Mouse (Mus musculus) forebrain, embryonic 10.5 days (tissue): Measurements from ENCODE around the gene Pxt1. TPM values are rescaled to one million over a fixed set of nuclear protein-coding genes. Genes with fewer than 3 reads are reported as not detected.

Source experiments
- DNase-seq: peaks from one replicate; pipeline ENCODE4 v3.0.0-alpha.2; 2017; ENCODE audit warnings: low spot score; ENCODE audit errors: extremely low spot score
- H3K27ac ChIP-seq: fragments of 300-500 bp; sonication (generic); 2 replicates; pipeline ENCODE4 v1.5.1; 2016; ENCODE audit warnings: mild to moderate bottlenecking
- H3K27me3 ChIP-seq: fragments of 300-500 bp; sonication (generic); 2 replicates; pipeline ENCODE4 v1.6.1; 2016; ENCODE audit warnings: mild to moderate bottlenecking; ENCODE audit not compliant: poor library complexity, severe bottlenecking
- H3K36me3 ChIP-seq: fragments of 300-500 bp; sonication (generic); replicated peaks from 2 replicates; pipeline ENCODE4 v1.6.1; 2016; ENCODE audit warnings: mild to moderate bottlenecking, moderate library complexity
- H3K4me1 ChIP-seq: fragments of 300-500 bp; sonication (generic); 2 replicates; pipeline ENCODE4 v1.6.1; 2016
- H3K4me3 ChIP-seq: fragments of 300-500 bp; sonication (generic); 2 replicates; pipeline ENCODE4 v1.5.1; 2016; ENCODE audit warnings: mild to moderate bottlenecking, moderate library complexity
- H3K9me3 ChIP-seq: fragments of 300-500 bp; sonication (generic); 2 replicates; pipeline ENCODE4 v1.6.1; 2016; ENCODE audit warnings: mild to moderate bottlenecking, moderate library complexity
- WGBS: fragments of 180-500 bp; shearing (Covaris S2); methylation state at CpG from one replicate; pipeline ENCODE4 v1.1.7; 2016; 5-methylcytosine and 5-hydroxymethylcytosine counted together
- polyA plus RNA-seq: library from polyadenylated mRNA; unstranded; fragments of >200 nt; fragmentation: Nextera tagmentation; extraction: Ambion mirVana; gene quantifications from 2 replicates; pipeline ENCODE4 v1.2.1, GENCODE M21; 2016

The Pxt1 gene
- polyA plus RNA-seq, 1 experiment from 2014 or later, result not detected

GRCm38 (mm10) chr17:28970122-28970521 lies 26.5 kb upstream of the Pxt1 start:
- no peak for DNase-seq
- H3K36me3 ChIP-seq, result peaks cover 100% of the 10 kb centered on the region

GRCm38 (mm10) chr17:28967021-28967610 lies 23.5 kb upstream of the Pxt1 start:
- Histone ChIP-seq H3K9me3 (no peaks in the 10 kb centered on the region), H3K27ac (no peak overlapping the region), H3K36me3 (peaks cover 100% of the 10 kb centered on the region), H3K4me1 (no peaks in the 10 kb centered on the region; the same call in 1 of the 2 replicates), H3K4me3 (no peak overlapping the region), H3K27me3 (no peaks in the 10 kb centered on the region)
- 87% methylated on average over 11 of the region's 11 CpGs for WGBS
- DNase-seq, result no peak

More at GRCm38 (mm10) chr17:28970122-28970521, 26.5 kb upstream of the Pxt1 start:
- Histone ChIP-seq H3K9me3 (no peaks in the 10 kb centered on the region), H3K27me3 (no peaks in the 10 kb centered on the region), H3K27ac (no peak overlapping the region), H3K4me1 (no peaks in the 10 kb centered on the region), H3K4me3 (no peak overlapping the region)

DNA sequence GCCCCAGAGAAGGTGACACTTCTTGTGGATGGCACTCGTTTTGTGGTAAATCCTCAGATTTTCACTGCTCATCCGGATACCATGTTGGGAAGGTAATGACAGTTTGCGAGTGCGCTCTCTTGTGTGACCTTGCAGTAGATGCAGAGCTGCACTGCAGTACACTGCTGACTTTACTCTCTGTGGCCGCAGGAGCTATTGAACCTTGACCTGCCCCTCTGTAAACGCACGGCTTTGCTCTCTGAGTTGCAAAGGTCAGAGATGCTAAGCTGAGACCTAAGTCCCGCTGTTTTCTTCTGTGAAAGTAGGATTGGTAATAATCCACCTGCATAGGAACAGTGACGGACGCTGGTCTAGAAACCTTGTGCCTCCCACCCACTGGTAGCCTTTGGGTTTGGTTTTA lies 18.0 kb upstream of the Pxt1 start:
- Histone ChIP-seq H3K4me1 (no peaks in the 10 kb centered on the region; the same call in 1 of the 2 replicates), H3K4me3 (no peak overlapping the region), H3K27me3 (no peaks in the 10 kb centered on the region), H3K36me3 (peaks cover 90% of the 10 kb centered on the region), H3K27ac (no peak overlapping the region), H3K9me3 (peaks cover 1% of the 10 kb centered on the region; the same call in 1 of the 2 replicates)
- 92% methylated on average over 10 of the region's 10 CpGs for WGBS
- DNase-seq, result no peak

GRCm38 (mm10) chr17:28960597-28960996 lies 17.0 kb upstream of the Pxt1 start:
- Histone ChIP-seq H3K4me3 (no peak overlapping the region), H3K27me3 (no peaks in the 10 kb centered on the region), H3K9me3 (peaks cover 9% of the 10 kb centered on the region; the same call in 1 of the 2 replicates), H3K4me1 (no peaks in the 10 kb centered on the region; the same call in 1 of the 2 replicates), H3K27ac (no peak overlapping the region), H3K36me3 (peaks cover 89% of the 10 kb centered on the region)
- DNase-seq, result no peak
- WGBS, result 83% methylated on average over 10 of the region's 10 CpGs

DNA sequence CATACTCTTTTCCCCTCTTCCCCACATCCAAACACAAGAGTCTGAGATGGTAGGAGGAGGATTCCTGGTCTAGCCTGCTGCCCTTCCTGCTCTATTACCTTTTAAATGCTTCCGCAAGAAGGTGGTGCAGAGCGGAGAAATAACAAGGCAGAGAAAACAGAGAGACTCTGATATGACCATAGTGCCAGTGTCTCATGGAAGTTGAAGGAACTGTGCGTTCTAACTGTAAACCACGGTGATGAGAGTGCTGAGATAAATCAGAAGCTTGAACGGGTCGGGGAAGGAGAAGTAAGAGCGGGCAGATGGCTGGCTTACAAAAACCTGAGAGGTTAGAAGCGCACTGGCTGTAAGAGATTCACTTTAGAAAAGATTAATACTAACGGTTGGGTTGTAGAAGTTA lies 10.8 kb upstream of the Pxt1 start:
- H3K27ac ChIP-seq, result no peak overlapping the region
- peaks cover 46% of the 10 kb centered on the region for H3K36me3 ChIP-seq
- peaks cover 15% of the 10 kb centered on the region; the same call in 1 of the 2 replicates for H3K9me3 ChIP-seq
- no peaks in the 10 kb centered on the region for H3K27me3 ChIP-seq
- H3K4me1 ChIP-seq, result peaks cover 24% of the 10 kb centered on the region
- 95% methylated on average over 9 of the region's 9 CpGs for WGBS
- DNase-seq, result no peak
- peak overlapping the region; percentile 69; the same call in 1 of the 2 replicates for H3K4me3 ChIP-seq

- Histone ChIP-seq H3K4me3 (peak overlapping the region; percentile 69), H3K27me3 (no peaks in the 10 kb centered on the region), H3K4me1 (peaks cover 24% of the 10 kb centered on the region), H3K36me3 (peaks cover 38% of the 10 kb centered on the region), H3K27ac (peak overlapping the region; percentile 99), H3K9me3 (peaks cover 15% of the 10 kb centered on the region; the same call in 1 of the 2 replicates)
- no peak for DNase-seq
- WGBS, result 43% methylated on average over 9 of the region's 9 CpGs
Measured at GRCm38 (mm10) chr17:28953251-28953650, 9.6 kb upstream of the Pxt1 start.

DNA sequence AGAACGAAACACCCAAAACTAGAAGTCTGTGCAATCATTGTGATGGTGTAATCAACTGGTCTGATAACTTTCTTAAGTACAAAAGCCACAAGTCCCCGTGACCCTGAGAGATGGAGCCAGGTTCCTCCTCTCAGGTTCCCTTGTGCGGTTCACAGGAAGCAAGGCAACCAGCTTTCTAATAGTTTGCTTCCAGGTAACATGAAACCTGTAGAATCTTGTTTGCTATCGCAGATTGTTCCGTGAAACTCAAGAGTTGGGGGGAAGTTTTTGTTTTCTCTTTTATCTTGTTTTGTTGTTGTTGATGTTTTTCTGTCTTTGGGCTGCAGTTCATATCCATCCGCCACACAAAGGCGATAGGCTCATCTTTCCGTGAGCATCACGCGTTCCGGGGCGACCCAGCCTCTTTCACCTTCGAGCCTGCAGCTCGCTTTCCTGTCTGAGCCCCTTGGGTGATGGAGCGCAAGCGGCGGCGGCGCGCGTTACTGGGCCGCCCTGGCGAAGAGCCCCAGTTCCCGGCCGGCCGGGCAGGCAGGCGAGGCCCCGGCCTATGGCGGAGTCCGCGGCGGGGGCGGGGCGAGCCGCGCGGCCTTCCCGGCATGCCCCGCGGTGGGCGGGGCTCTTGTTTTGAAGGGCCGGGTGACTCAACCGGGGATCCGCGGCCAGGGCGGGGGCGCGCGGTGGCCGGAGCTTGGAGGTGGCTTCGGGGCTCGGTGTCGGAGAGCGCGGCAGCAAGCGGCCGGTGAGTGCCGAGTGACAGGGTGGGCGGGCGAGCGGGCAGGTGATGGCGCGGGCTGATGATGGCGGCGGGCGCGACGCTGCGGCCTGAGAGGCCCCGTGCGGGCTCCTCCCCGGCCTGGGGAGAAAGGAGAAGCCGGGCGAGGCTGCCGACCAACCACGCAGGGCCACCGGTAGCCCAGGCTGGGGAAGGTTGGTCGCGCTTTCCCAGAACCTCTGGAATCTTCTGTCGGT lies 8.5 kb upstream of the Pxt1 start, which contains the start of gene Kctd20:
TSS of gene Kctd20 (plus strand) at position 120 of the 969 bp plus-strand sequence.
- Histone ChIP-seq H3K9me3 (peaks cover 20% of the 10 kb centered on the region), H3K4me3 (peak within 1 kb of the TSS; percentile 69), H3K27ac (peak within 1 kb of the TSS; percentile 99), H3K36me3 (peaks cover 30% of the 10 kb centered on the region), H3K4me1 (peaks cover 24% of the 10 kb centered on the region), H3K27me3 (no peaks in the 10 kb centered on the region)
- DNase-seq, result peak; percentile 93
- WGBS, result under 1% methylated on average over 80 of the region's 80 CpGs

DNA sequence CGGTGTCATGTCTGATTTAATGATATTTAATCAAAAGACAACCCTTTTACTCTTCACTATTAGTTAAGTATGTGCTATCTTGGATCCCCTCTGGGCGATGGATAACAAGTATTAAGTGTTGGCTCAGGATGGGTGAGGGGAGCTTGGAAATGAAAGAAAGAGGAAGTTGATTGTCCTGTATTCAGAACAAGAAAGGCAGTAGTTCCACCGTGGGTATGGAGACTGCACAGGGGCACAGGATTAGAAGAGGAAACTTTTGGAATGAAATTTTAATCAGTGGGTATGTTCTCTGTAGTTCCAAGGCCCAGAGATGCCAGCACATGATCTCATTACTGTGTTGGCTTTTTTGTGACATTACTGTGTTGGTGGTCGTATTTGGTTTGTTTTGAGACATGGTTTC lies 7.1 kb upstream of the Pxt1 start:
- peaks cover 24% of the 10 kb centered on the region for H3K4me1 ChIP-seq
- peaks cover 16% of the 10 kb centered on the region for H3K36me3 ChIP-seq
- DNase-seq, result no peak
- WGBS, result 79% methylated on average over 4 of the region's 4 CpGs
- peaks cover 18% of the 10 kb centered on the region for H3K9me3 ChIP-seq
- H3K4me3 ChIP-seq, result peak overlapping the region; percentile 69; the same call in 1 of the 2 replicates
- no peaks in the 10 kb centered on the region for H3K27me3 ChIP-seq
- H3K27ac ChIP-seq, result peak overlapping the region; percentile 99; the same call in 1 of the 2 replicates

GRCm38 (mm10) chr17:28948661-28949060 lies 5.0 kb upstream of the Pxt1 start:
- H3K4me3 ChIP-seq, result no peak overlapping the region
- H3K27ac ChIP-seq, result no peak overlapping the region
- 86% methylated on average over 4 of the region's 4 CpGs for WGBS
- H3K36me3 ChIP-seq, result no peaks in the 10 kb centered on the region
- no peaks in the 10 kb centered on the region for H3K27me3 ChIP-seq
- no peak for DNase-seq
- H3K9me3 ChIP-seq, result peaks cover 12% of the 10 kb centered on the region
- peaks cover 16% of the 10 kb centered on the region for H3K4me1 ChIP-seq

GRCm38 (mm10) chr17:28947011-28947939 lies 3.6 kb upstream of the Pxt1 start:
- Histone ChIP-seq H3K36me3 (no peaks in the 10 kb centered on the region), H3K4me3 (no peak overlapping the region), H3K9me3 (peaks cover 12% of the 10 kb centered on the region), H3K4me1 (peaks cover 9% of the 10 kb centered on the region), H3K27me3 (no peaks in the 10 kb centered on the region), H3K27ac (no peak overlapping the region)
- WGBS, result 92% methylated on average over 19 of the region's 19 CpGs
- no peak for DNase-seq

- H3K27ac ChIP-seq, result no peak overlapping the region
- no peaks in the 10 kb centered on the region for H3K4me1 ChIP-seq
- 91% methylated on average over 7 of the region's 7 CpGs for WGBS
- no peak for DNase-seq
- H3K36me3 ChIP-seq, result no peaks in the 10 kb centered on the region
- H3K27me3 ChIP-seq, result no peaks in the 10 kb centered on the region
- H3K4me3 ChIP-seq, result no peak overlapping the region
- H3K9me3 ChIP-seq, result peaks cover 22% of the 10 kb centered on the region
Measured at GRCm38 (mm10) chr17:28944481-28944880, 841 bp upstream of the Pxt1 start.

DNA sequence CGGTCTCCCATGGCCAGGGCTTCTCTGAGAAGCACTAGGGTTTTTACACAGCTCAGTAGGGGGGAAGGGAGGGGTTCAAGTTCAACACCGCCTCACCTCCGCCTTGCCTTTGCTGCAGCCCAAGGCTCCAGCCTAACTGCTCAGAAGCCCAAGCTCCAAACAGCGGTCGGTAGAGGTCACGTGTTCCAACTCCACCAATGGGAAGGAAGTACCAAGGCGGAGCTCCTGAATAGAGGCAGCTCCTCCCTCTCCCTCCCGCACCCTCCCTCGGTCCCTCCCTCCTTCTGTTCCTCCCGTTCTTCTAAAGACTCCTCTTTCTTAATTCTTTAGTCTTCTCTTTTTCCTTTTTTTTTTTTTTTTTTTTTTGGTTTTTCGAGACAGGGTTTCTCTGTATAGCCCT lies 1.5 kb downstream of the Pxt1 start:
- no peak overlapping the region for H3K27ac ChIP-seq
- H3K4me1 ChIP-seq, result no peaks in the 10 kb centered on the region
- no peaks in the 10 kb centered on the region for H3K27me3 ChIP-seq
- DNase-seq, result no peak
- peaks cover 17% of the 10 kb centered on the region for H3K9me3 ChIP-seq
- no peak overlapping the region for H3K4me3 ChIP-seq
- H3K36me3 ChIP-seq, result no peaks in the 10 kb centered on the region
- WGBS, result 78% methylated on average over 10 of the region's 11 CpGs
